ENCODE assay signal across 35 mouse cellular contexts in the genomic region with DNA sequence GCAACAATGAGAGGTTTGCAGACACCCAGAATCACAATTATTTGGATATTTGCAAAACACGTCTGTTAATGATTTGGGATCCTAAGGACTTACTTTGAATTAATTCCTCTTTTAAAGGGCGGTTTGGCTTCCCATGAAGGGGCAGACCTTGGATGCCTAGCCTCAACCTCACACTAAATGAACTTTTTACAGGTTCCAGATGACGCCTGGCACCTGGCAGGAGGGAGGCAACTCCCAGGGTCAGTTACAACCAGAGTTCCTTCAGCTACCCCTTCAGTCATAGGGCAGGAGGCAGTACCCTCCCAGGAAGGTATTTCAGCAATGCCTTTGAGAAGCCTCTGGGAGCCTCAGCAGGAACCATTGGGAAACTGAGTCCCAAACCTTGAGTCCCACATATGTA.
"Had no signal": no experiment of that assay in that cellular context is flagged by ENCODE, and none has a peak within 500 bp of the region (broad histone marks: within the 10 kb centered on the region; RNA-seq: fewer than 3 reads in every experiment).

No protein-coding gene starts in this region.

- H3K9ac ChIP-seq: heart, embryonic 12.5 days; heart, embryonic 13.5 days; heart, embryonic 15.5 days; hindbrain, embryonic 12.5 days; hindbrain, embryonic 13.5 days; hindbrain, embryonic 14.5 days; hindbrain, embryonic 15.5 days; intestine, embryonic 15.5 days; kidney, embryonic 15.5 days had no signal

- H3K9me3 ChIP-seq: heart, embryonic 10.5 days; heart, embryonic 12.5 days; heart, embryonic 13.5 days; heart, embryonic 15.5 days; hindbrain, embryonic 10.5 days; hindbrain, embryonic 12.5 days; hindbrain, embryonic 13.5 days; hindbrain, embryonic 15.5 days; intestine, embryonic 15.5 days; kidney, embryonic 15.5 days had no signal

- H3K27me3 ChIP-seq: heart, embryonic 12.5 days; heart, embryonic 15.5 days; hindbrain, embryonic 15.5 days; intestine, embryonic 15.5 days had no signal

- H3K4me2 ChIP-seq: heart, embryonic 11.5 days; heart, embryonic 12.5 days; heart, embryonic 13.5 days; heart, embryonic 15.5 days; hindbrain, embryonic 12.5 days; hindbrain, embryonic 13.5 days; hindbrain, embryonic 14.5 days; hindbrain, embryonic 15.5 days; intestine, embryonic 15.5 days; kidney, embryonic 15.5 days had no signal

- H3K4me1 ChIP-seq: heart, embryonic 15.5 days; intestine, embryonic 15.5 days; kidney, embryonic 15.5 days had no signal

- H3K36me3 ChIP-seq: heart, embryonic 10.5 days; heart, embryonic 12.5 days; heart, embryonic 13.5 days; heart, embryonic 15.5 days; hindbrain, embryonic 10.5 days; hindbrain, embryonic 12.5 days; hindbrain, embryonic 13.5 days; hindbrain, embryonic 15.5 days; intestine, embryonic 15.5 days; kidney, embryonic 15.5 days had no signal

- DNase-seq: heart, postnatal 10 days; heart, postnatal 14 days; heart, postnatal 36 days; heart, postnatal 4 days; kidney, adult 11 months; kidney, adult 18-20 months; kidney, adult 2 months; kidney, adult 8-10 months; kidney, adult 9 months; kidney, postnatal 10 days; kidney, postnatal 14 days; kidney, postnatal 25 days; kidney, postnatal 36 days; kidney, postnatal 4 days; layer of hippocampus, adult 9-11 months; layer of hippocampus, postnatal 36 days had no signal

- ATAC-seq: hindbrain, embryonic 16.5 days; hindbrain, postnatal 0 days; inflammation-experienced regulatory T-cells, adult 6 months; intestine, embryonic 15.5 days; intestine, embryonic 16.5 days; intestine, postnatal 0 days had no signal

- H3K27ac ChIP-seq: heart, embryonic 10.5 days; heart, embryonic 13.5 days; heart, embryonic 15.5 days; hindbrain, embryonic 10.5 days; hindbrain, embryonic 12.5 days; hindbrain, embryonic 13.5 days; hindbrain, embryonic 14.5 days; hindbrain, embryonic 15.5 days; hindbrain, postnatal 0 days; intestine, embryonic 15.5 days; kidney, embryonic 15.5 days; kidney, postnatal 0 days; layer of hippocampus, adult 2 months had no signal

- H3K4me3 ChIP-seq: heart, embryonic 10.5 days; heart, embryonic 12.5 days; heart, embryonic 13.5 days; heart, embryonic 15.5 days; hindbrain, embryonic 10.5 days; hindbrain, embryonic 12.5 days; hindbrain, embryonic 13.5 days; hindbrain, embryonic 15.5 days; intestine, embryonic 15.5 days; kidney, embryonic 15.5 days; layer of hippocampus, adult 2 months had no signal
